Mouse (Mus musculus): ENCODE results near the gene Tex14.
"Not testable (repeated sequence)": the region's sequence is repeated elsewhere in the genome, so short reads cannot be mapped to it uniquely, and the experiment has no call there.

- TF ChIP-seq POLR2A (IDR thresholded peaks at IDR 0.05; ENCODE audit: control insufficient read depth, extremely low read depth, insufficient read depth, low read length, poor library complexity); CTCF (IDR thresholded peaks at IDR 0.05; ENCODE audit: borderline replicate concordance, control insufficient read depth, extremely low read depth, insufficient read depth, low read length, poor library complexity): not testable (repeated sequence)
Measured at GRCm38 (mm10) chr11:87431813-87432212, 26.9 kb downstream of the Tex14 start.

All from thymus, adult 2 months (tissue).